ENCODE assay signal across 9 mouse cellular contexts in genomic region chr17:46384061-46384801, GRCm38 (mm10). TPM values are rescaled to one million over a fixed set of nuclear protein-coding genes. Genes with fewer than 3 reads are reported as not detected.
A peak's percentile ranks its signal among the peaks of the same experiment; 100 is the strongest.
DNase-seq lines count a peak whose midpoint lies in the region; ATAC-seq and TF ChIP-seq lines count a peak whose summit lies in the region.
"Had no signal": no experiment of that assay in that cellular context is flagged by ENCODE, and none has a peak within 500 bp of the region (broad histone marks: within the 10 kb centered on the region; RNA-seq: fewer than 3 reads in every experiment).

No protein-coding gene starts in this region.

- peak overlapping the region; percentile 89 for H3K9ac ChIP-seq in heart, embryonic 16.5 days (ENCODE audit: low read length)

- H3K79me3 ChIP-seq in C2C12 (ENCODE audit: low read depth), result peaks cover 2% of the 10 kb centered on the region

- ATAC-seq in heart, embryonic 16.5 days (replicated peaks; ENCODE audit: extremely low read depth, insufficient read depth, low FRiP score), result peak; percentile 8; the same call in 1 of the 2 replicates
- ATAC-seq in megakaryocyte progenitor cell, adult 5-6 weeks (replicated peaks; ENCODE audit: poor library complexity), result no peak

- H3K79me2 ChIP-seq in C2C12 (ENCODE audit: control insufficient read depth, insufficient read depth), result peaks cover 7% of the 10 kb centered on the region

- H3K27ac ChIP-seq in heart, embryonic 16.5 days (ENCODE audit: low read length), result peak overlapping the region; percentile 90

- no peak for TF ChIP-seq CTCF in C2C12 (IDR thresholded peaks at IDR 0.05; ENCODE audit: control insufficient read depth, insufficient read depth, insufficient read length)

- peak overlapping the region; percentile 53 for H3K4me3 ChIP-seq in C2C12 (ENCODE audit: insufficient read depth, poor library complexity, severe bottlenecking)
- H3K4me3 ChIP-seq in heart, embryonic 16.5 days (ENCODE audit: low read length), result peak overlapping the region; percentile 71

- H3K27me3 ChIP-seq in C2C12 (ENCODE audit: control insufficient read depth, insufficient read depth, insufficient read length), result no peaks in the 10 kb centered on the region
- H3K27me3 ChIP-seq in heart, embryonic 16.5 days (ENCODE audit: control insufficient read depth, insufficient read depth, low read length), result no peaks in the 10 kb centered on the region

- peaks cover 14% of the 10 kb centered on the region for H3K36me3 ChIP-seq in C2C12 (ENCODE audit: control insufficient read depth, insufficient read depth)
- peaks cover 12% of the 10 kb centered on the region for H3K36me3 ChIP-seq in heart, embryonic 16.5 days (ENCODE audit: control insufficient read depth, insufficient read depth)

- H3ac ChIP-seq in C2C12 (ENCODE audit: control insufficient read depth, insufficient read length, low read depth), result peak overlapping the region; percentile 100

- H3K4me1 ChIP-seq in heart, embryonic 16.5 days (ENCODE audit: control insufficient read depth, insufficient read depth, low read length), result peaks cover 15% of the 10 kb centered on the region

- H3K9me3 ChIP-seq in heart, embryonic 16.5 days (replicated peaks; ENCODE audit: control insufficient read depth, low read length), result no peaks in the 10 kb centered on the region

- peak overlapping the region; percentile 85 for H3K4me2 ChIP-seq in heart, embryonic 16.5 days (ENCODE audit: low read depth, low read length)

- peak; percentile 18 for DNase-seq in T-cell, adult 2 months (ENCODE audit: low spot score)
- peak; percentile 50 for DNase-seq in embryo, embryonic 9.5 days (ENCODE audit: extremely low spot score)
- DNase-seq in kidney, postnatal 36 days, result peak; percentile 25 to 60
- DNase-seq in lung, postnatal 4 days, result peak; percentile 46 to 47
- peak; percentile 9 for DNase-seq in spleen, adult 12 weeks (ENCODE audit: low spot score)

- under 1% methylated on average over 64 of the region's 70 CpGs for WGBS in heart, embryonic 16.5 days

TF ChIP-seq in C2C12, 6 proteins besides CTCF, POLR2A, EP300 and RAD21:
- TF ChIP-seq CEBPB (IDR thresholded peaks at IDR 0.05; ENCODE audit: low read depth) (no peak), MYOG (IDR thresholded peaks at IDR 0.05; ENCODE audit: control insufficient read depth, extremely low read depth, insufficient read length) (no peak), MYOD1 (IDR thresholded peaks at IDR 0.05; ENCODE audit: control insufficient read depth, insufficient read length, low read depth) (no peak), USF1 (IDR thresholded peaks at IDR 0.05; ENCODE audit: low read depth) (no peak), MAX (IDR thresholded peaks at IDR 0.05) (no peak), FOSL1 (IDR thresholded peaks at IDR 0.05; ENCODE audit: insufficient read depth, low read length, poor library complexity, severe bottlenecking) (no peak)

RNA-seq across cellular contexts. Expression of gene Zfp318, which starts 0.7 kb away (rescaled TPM):
- 3.4 TPM for polyA plus RNA-seq in C2C12 (2012; fragmentation: generic; extraction: Trizol)
- 3.1 and 5.4 TPM in 2 replicates for polyA plus RNA-seq in heart, embryonic 16.5 days (2015; fragmentation: Nextera tagmentation; extraction: Ambion mirVana)
- 9.3 and 16.6 TPM in 2 replicates for total RNA-seq in megakaryocyte progenitor cell, adult 5-6 weeks (2015)
- 13.1 and 15.7 TPM in 2 replicates for total RNA-seq in megakaryocyte progenitor cell, adult 5-6 weeks (2017)

RNA-seq across cellular contexts. Expression of gene Crip3, which starts 44.5 kb away (rescaled TPM):
- not detected for polyA plus RNA-seq in C2C12 (2012; fragmentation: generic; extraction: Trizol)
- 20.2 and 37.5 TPM in 2 replicates for polyA plus RNA-seq in heart, embryonic 16.5 days (2015; fragmentation: Nextera tagmentation; extraction: Ambion mirVana)
- total RNA-seq in megakaryocyte progenitor cell, adult 5-6 weeks (2015), result not detected in 2 replicates
- total RNA-seq in megakaryocyte progenitor cell, adult 5-6 weeks (2017), result not detected in 2 replicates
- total RNA-seq: hematopoietic stem cell, adult 5-6 weeks had no signal

RNA-seq across cellular contexts. Expression of gene Slc22a7, which starts 54.0 kb away (rescaled TPM):
- not detected for polyA plus RNA-seq in C2C12 (2012; fragmentation: generic; extraction: Trizol)
- polyA plus RNA-seq in heart, embryonic 16.5 days (2015; fragmentation: Nextera tagmentation; extraction: Ambion mirVana), result 0.55 and 1.2 TPM in 2 replicates
- not detected in 2 replicates for total RNA-seq in megakaryocyte progenitor cell, adult 5-6 weeks (2015)
- not detected in 2 replicates for total RNA-seq in megakaryocyte progenitor cell, adult 5-6 weeks (2017)
- total RNA-seq: hematopoietic stem cell, adult 5-6 weeks had no signal

RNA-seq across cellular contexts. Expression of gene Abcc10, which starts 56.1 kb away (rescaled TPM):
- 4.0 TPM for polyA plus RNA-seq in C2C12 (2012; fragmentation: generic; extraction: Trizol)
- 4.9 and 5.3 TPM in 2 replicates for polyA plus RNA-seq in heart, embryonic 16.5 days (2015; fragmentation: Nextera tagmentation; extraction: Ambion mirVana)
- total RNA-seq in megakaryocyte progenitor cell, adult 5-6 weeks (2015), result 0.93 and 1.2 TPM in 2 replicates
- 4.1 and 4.2 TPM in 2 replicates for total RNA-seq in megakaryocyte progenitor cell, adult 5-6 weeks (2017)

Comparison
In these comparisons a context has a peak if more than half of its experiments do, and no peak if none do; other contexts are left out.
1. RNA of gene Crip3, which starts 44.5 kb away (polyA plus RNA-seq): 20.2 to 37.5 TPM in heart, embryonic 16.5 days; not detected in C2C12 (single experiment); every median in the first group is over 10 times any median in the second.
2. Peak in every context shown above with its lines, with median percentiles within 50 percentile points of each other: DNase-seq.